Mouse (Mus musculus) CD8-positive naive resting alpha-beta T cell, adult 2 months (primary cell): Measurements from ENCODE around the gene 1700028J19Rik.
A peak's percentile ranks its signal among the peaks of the same experiment; 100 is the strongest.

Source experiments
- DNase-seq, 2 experiments: peaks; one replicate each; pipeline ENCODE4 v3.0.0; 2022; ENCODE audit warnings: low read depth in 2 of 2, low spot score in 2 of 2

1700028J19Rik gene

GRCm38 (mm10) chr7:44246055-44246983, at the start of gene 1700028J19Rik, which contains the start of gene 2410002F23Rik:
1700028J19Rik (minus strand) TSS chr7:44246695.
2410002F23Rik (plus strand) TSS chr7:44246722.
- DNase-seq: peak; percentile 90 to 94

GRCm38 (mm10) chr7:44291418-44291817, 44.9 kb upstream of the 1700028J19Rik start:
- DNase-seq: no peak

- no peak for DNase-seq
These were observed 44.5 kb upstream of the 1700028J19Rik start for GRCm38 (mm10) chr7:44290986-44291385.

DNA sequence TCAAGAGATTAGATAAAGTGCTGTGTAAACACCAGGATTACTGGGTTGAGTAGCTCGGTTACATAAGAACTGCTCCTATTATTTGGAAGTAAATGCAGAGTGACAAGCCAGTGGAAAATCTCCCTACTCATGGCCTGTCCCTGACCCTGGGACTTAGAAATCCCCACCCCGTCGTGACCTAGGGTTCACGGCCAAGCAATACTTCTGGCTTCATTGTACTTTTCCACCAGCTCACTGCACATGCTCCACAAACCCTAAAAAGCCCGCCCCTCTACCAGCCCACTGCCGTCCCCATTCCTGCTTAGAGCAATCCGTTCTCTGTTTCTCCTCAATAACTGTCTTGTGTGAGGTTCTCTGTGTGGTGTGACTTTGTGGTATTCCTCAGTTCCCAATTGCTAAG, 41.3 kb upstream of the 1700028J19Rik start:
- DNase-seq: no peak

GRCm38 (mm10) chr7:44281586-44281985, 35.1 kb upstream of the 1700028J19Rik start:
- no peak for DNase-seq

DNA sequence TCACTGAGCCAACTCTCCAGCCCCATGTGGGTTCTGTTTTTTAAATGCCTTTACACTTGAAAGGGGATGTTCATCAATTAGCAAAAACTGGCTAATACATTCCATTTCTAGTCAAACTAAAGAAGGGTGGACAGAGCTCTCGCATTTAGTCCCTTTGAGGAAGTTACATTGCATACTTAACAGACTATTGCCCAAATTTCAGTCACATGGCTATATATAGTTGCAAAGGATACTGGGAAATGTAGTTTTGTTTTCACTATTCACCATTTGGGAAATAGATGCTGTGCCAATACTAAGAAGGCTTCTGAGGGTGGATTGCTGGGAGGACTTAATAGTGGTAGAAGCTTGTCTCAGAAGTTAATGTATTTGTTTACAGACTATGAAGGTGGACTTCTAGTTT, 34.5 kb upstream of the 1700028J19Rik start:
- DNase-seq: no peak

- peak in 1 of 2 experiments; percentile 42 for DNase-seq
These were observed 30.7 kb upstream of the 1700028J19Rik start for GRCm38 (mm10) chr7:44277250-44277622.

- no peak for DNase-seq
These were observed 30.2 kb upstream of the 1700028J19Rik start for GRCm38 (mm10) chr7:44276461-44277249.

DNA sequence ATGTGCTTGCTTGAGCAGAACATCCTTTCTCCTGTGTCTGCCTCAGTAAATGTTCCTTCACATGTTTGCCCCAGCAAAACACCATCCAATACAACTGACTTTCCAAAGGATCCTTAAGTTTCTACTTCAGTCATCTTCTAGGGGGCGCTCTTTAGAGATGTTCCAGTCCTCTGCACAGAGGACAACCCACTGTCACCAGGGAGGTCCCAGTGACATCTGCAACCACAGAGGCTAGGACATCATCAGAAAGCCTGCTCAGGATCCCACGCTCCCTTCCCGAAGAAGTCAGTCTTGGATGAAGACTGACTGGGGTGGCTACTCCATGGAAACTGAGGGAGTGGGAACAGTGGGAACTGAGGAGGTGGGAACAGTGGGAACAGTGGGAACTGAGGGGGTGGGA, 29.1 kb upstream of the 1700028J19Rik start:
- no peak for DNase-seq

GRCm38 (mm10) chr7:44274096-44274495, 27.6 kb upstream of the 1700028J19Rik start:
- DNase-seq: no peak

GRCm38 (mm10) chr7:44273446-44273845, 27.0 kb upstream of the 1700028J19Rik start:
- DNase-seq: no peak

DNA sequence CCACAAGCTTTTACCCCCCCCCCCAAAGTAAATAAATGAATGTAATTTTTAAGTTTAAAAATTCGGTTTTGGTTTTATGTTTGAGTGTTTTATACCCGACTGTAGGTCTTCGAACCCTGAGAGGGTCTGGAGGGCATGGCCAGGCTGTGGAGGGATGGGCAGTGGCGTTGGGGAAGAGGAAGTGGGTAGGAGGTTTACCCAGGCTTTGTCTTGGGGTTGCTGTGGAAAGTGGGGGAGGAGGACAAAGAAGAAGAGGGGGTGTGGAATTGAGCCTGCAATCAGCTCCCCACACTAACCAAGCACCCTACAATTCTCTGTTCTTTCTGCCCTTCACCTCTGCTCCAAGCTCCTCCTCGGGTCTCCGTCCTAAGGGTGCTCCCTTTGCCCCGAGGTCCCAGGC, 26.1 kb upstream of the 1700028J19Rik start:
- DNase-seq: no peak

- DNase-seq: no peak
These were observed 24.8 kb upstream of the 1700028J19Rik start for GRCm38 (mm10) chr7:44271309-44271708.

DNA sequence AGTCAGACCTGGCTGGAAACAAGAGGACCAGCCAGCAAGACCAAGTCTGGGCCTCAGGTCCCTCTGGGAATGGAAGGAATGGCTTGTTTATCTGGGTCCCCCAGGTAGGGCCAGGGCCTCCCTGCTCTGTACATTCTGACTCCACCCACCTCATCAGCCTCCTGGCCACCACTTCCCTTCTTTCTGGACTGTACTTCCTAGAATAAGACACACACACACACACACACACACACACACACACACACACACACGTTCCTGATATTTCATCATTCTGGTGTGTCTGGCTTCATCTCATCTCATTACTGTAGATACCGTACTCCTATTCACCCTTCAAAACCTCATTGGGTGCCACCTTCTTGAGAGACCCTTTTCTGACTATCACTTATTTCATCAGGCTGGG, 22.9 kb upstream of the 1700028J19Rik start:
- no peak for DNase-seq

- DNase-seq: no peak
These were observed 21.6 kb upstream of the 1700028J19Rik start for GRCm38 (mm10) chr7:44268117-44268516.

DNA sequence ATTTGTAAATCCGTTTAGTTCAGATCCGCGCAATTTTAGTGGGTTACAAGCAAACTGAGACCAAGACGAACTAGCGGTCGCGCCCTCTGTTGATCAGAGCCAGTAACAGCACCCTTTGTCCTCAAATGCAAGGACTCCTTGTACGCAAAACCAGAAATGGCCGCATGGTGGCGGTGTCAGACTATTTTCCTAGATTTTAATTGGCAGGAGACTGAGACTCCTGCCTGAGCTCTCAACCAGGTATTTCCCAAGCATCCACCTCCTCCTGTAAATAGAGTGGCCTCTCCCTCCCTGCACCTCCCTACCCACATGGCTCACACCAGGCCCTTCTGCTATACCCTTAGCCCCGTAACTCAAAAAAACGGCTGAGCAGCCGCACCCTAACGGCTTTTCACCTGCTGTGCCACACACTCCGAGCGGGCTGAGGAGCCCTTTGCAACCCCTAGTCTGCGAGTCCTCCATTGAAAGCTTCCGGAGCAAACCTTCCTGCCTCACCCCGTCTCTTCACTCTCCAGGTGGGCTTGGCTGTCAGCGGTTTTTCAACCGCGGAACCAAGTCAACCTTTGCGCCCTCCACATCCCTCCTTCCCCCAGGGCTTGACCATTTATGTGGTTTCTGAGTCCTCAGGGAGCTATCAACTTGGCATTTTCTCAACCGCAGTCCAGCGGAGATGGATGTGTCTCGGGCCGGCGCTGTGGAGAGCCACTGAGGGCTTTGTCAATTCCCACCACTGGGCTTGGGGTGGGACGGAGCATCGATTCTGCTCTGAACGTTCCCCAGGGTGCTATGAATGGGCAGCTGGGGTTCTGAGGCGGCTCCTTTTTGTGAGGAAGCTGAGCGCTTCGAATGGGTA, 16.5 kb upstream of the 1700028J19Rik start:
- DNase-seq: peak; percentile 88 to 94

DNA sequence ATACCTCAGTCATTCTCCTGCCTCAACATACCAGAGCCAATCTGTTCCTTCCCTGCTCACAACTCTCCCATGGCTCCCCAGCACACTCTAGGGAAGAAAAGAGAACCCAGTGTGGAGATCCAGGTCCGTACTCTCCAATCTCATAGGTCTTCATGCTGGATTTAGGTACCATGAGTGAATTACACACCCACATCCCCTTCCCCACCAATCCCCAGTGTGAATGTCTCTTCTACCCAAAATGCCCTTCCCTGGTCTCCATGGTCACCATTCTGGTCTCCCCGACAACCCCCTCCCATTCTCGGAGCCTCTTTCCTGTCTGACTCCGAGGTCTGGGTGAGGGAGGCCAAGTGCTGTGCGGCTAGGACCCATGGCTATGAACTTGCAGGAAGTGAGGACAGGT, 14.7 kb upstream of the 1700028J19Rik start, which contains the start of gene Gm15517:
TSS of gene Gm15517 (plus strand) at position 301 of the 400 bp plus-strand sequence.
- DNase-seq: no peak

- no peak for DNase-seq
These were observed 13.9 kb upstream of the 1700028J19Rik start for GRCm38 (mm10) chr7:44260410-44260809.

DNA sequence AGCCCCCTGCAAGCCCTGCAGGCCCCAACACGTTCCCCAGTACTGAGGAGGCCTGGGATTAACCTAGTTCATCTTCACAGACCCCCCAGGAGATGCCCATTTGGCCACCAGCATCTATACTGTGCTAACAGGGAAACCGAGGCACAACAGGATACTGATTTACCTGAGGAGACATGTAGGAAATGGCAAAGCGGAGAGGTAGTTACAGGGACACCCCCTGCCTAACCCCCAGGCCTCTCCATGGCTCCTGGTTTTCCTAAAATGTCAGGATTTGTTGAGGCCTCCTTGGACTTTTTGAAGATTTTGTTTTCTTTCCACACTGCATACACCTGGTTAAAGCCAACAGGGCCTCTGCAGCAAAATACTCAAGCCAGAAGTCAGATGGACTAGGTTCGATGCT, 10.8 kb upstream of the 1700028J19Rik start, which contains the start of gene Acp4:
TSS of gene Acp4 (minus strand) at position 101 of the 400 bp plus-strand sequence.
- no peak for DNase-seq

- DNase-seq: no peak
These were observed 8.4 kb upstream of the 1700028J19Rik start for GRCm38 (mm10) chr7:44254930-44255329.
